Mouse (Mus musculus) Patski (cell line): ENCODE data around the gene Mex3d. TPM values are rescaled to one million over a fixed set of nuclear protein-coding genes. Genes with fewer than 3 reads are reported as not detected.

Source experiments
- ATAC-seq: fragments of 100-300 bp; one replicate; pipeline ENCODE4 v1.8.0; 2021
- CTCF ChIA-PET: fragments of 350-600 bp; sonication (Branson Sonifier 250); formaldehyde crosslinking; loops from one replicate; lab custom pipeline; 2022; ENCODE audit warnings: inconsistent platforms; lab: Charles Lee
- POLR2A ChIA-PET: fragments of 350-600 bp; sonication (Branson Sonifier 250); formaldehyde crosslinking; loops from one replicate; lab custom pipeline; 2022; ENCODE audit warnings: antibody characterized with exemption, inconsistent platforms; lab: Charles Lee
- DNase-seq: peaks from one replicate; pipeline ENCODE4 v3.0.0-alpha.2; 2011; ENCODE audit warnings: low read depth, low spot score
- H3K27me3 ChIP-seq: fragments of 371-371 bp; one replicate; pipeline ENCODE4 v1.5.1; 2021
- CTCF ChIP-seq: fragments of 100-300 bp; IDR thresholded peaks from one replicate; pipeline ENCODE4 v1.5.1; 2021
- in situ Hi-C: fragments of 300-500 bp; cut with MboI; formaldehyde crosslinking; loops from 3 replicates; pipeline ENCODE4 v1.11.1; 2018; ENCODE audit warnings: low pct_unique_long_range_greater_than_20kb, mixed read lengths
- polyA plus RNA-seq: library from polyadenylated mRNA; unstranded; gene quantifications from one replicate; pipeline ENCODE4 v1.2.3, GENCODE M21; 2021

The Mex3d gene
- polyA plus RNA-seq, 1 experiment from 2014 or later, result 30.6 TPM

GRCm38 (mm10) chr10:80339941-80340750 lies 47.3 kb downstream of the Mex3d start:
- no peaks in the 10 kb centered on the region for H3K27me3 ChIP-seq
- ATAC-seq, result no peak
- ChIA-PET CTCF (interaction anchor here (0.9 to 2.1 kb wide), 10 partner anchors 9 to 64 kb away, joined by 3 to 13 read pairs (median 4); partner anchors contain the start of gene Reep6), POLR2A (no interaction called here)
- no peak for TF ChIP-seq CTCF
- in situ Hi-C loops, result no loop called here
- peak; percentile 22 for DNase-seq

DNA sequence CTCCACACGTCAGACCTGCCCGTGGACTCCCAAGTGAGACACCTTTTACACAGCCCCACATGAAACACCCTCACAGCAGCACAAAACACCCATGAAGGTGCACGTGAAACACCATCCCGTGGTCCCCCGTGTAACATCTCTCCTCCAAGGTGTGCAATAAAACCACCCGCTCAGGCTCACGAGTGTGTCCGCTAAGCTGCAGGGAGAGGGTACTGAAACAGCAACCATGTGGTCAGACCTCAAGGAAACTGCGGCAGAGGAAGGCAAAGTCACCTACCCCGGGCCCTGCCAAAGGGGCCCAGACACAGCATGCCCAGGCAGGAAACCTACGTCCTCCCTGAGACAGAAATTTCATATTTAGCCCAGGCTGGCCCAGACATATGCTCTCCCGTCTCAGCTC lies 51.2 kb downstream of the Mex3d start:
- no peaks in the 10 kb centered on the region for H3K27me3 ChIP-seq
- no peak for TF ChIP-seq CTCF
- POLR2A ChIA-PET, result no interaction called here
- in situ Hi-C loops, result no loop called here
- DNase-seq (no peak), ATAC-seq (no peak)
- CTCF ChIA-PET, result no interaction called here

GRCm38 (mm10) chr10:80332525-80332989 lies 54.9 kb downstream of the Mex3d start:
- in situ Hi-C loops, result no loop called here
- DNase-seq (no peak), ATAC-seq (no peak)
- no peak for TF ChIP-seq CTCF
- H3K27me3 ChIP-seq, result no peaks in the 10 kb centered on the region
- ChIA-PET CTCF (interaction anchor here (1.8 kb wide), 1 partner anchor 18 kb away, joined by 6 read pairs; no protein-coding TSS in a partner anchor), POLR2A (interaction anchor here (1.5 kb wide), 1 partner anchor 11 kb away, joined by 4 read pairs; no protein-coding TSS in a partner anchor)

DNA sequence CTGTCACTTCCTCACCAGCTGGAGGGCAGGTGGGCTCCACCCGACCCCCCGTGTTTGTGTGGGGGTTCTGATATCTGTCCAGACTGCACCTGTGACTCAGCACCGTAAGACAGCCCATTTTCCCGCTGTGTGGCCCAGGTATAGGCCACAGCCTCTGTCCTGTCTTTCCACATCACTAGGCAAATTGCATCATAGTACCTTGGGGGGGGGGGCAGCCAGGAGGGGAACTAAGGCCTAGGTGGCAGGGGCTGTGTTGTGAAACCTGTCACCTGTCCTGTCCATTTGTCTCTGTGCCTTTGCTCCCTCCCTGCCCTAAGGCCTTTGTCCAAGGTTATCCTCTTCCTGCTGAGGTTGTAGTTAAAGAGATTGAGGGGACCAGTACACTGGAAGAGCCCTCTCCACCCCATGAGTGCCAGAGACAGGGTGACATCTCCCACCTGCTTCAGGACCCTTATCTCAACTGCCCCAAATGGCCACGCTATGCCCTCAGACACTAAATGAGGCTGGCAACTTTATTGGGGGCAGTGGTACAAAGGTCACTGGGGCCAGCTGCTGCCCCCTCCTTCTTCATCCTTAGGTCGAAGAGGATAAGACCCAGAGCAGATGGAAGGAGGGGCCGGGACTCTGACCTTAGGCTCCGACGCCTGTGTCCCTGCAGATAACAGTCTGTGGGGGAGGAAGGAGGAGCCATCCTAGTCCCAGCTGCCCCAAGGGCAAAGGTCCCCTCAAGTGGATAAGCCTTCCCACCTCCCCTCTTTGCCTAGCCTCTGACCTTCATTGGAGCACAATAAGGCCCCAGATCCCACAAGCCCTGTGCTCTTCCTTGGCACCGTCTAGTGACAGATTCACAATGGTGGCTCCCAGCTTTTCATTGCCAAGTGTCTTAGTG lies 55.6 kb downstream of the Mex3d start:
- TF ChIP-seq CTCF, result no peak
- ChIA-PET CTCF (interaction anchor here (1.1 to 1.8 kb wide), 2 partner anchors 8 to 19 kb away, joined by 3 to 6 read pairs; no protein-coding TSS in a partner anchor), POLR2A (interaction anchor here (1.5 kb wide), 1 partner anchor 12 kb away, joined by 4 read pairs; no protein-coding TSS in a partner anchor)
- DNase-seq, result no peak
- in situ Hi-C loops, result no loop called here
- no peaks in the 10 kb centered on the region for H3K27me3 ChIP-seq
- no peak for ATAC-seq

DNA sequence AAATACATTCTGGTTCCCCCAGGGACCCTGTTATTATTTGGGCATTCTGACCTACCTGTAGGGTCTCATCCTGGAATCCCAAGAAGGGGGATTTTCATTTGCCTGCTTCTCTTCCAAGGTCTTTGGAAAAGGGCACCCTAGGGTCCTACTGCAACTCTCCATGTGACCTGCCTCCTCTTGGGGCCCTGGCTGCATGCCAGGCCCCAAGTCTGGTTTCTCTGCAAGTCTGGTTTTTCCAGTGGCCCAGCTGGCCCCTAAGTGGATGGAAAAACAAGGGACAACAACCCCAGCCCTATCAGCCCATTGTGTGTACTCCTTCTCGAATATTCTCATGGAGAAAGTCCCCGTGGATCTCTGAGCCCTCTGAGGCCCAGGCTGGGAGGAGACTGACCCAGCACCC lies 56.6 kb downstream of the Mex3d start:
- no peaks in the 10 kb centered on the region for H3K27me3 ChIP-seq
- in situ Hi-C loops, result no loop called here
- ChIA-PET CTCF (interaction anchor here (1.1 kb wide), 1 partner anchor 9 kb away, joined by 3 read pairs; no protein-coding TSS in a partner anchor), POLR2A (no interaction called here)
- TF ChIP-seq CTCF, result no peak
- ATAC-seq (no peak), DNase-seq (no peak)

Other genes with a start within 250 kb of the Mex3d start
- 475 TPM for gene Atp5d, start 249.0 kb downstream of the Mex3d start, polyA plus RNA-seq
- gene Cbarp, start 246.8 kb downstream of the Mex3d start, polyA plus RNA-seq, result 30.0 TPM
- 116 TPM for gene Midn, start 239.4 kb downstream of the Mex3d start, polyA plus RNA-seq
- gene Cirbp, start 221.7 kb downstream of the Mex3d start, polyA plus RNA-seq, result 62.1 TPM
- 7.9 TPM for gene 1600002K03Rik, start 214.7 kb downstream of the Mex3d start, polyA plus RNA-seq
- gene Efna2, start 208.2 kb downstream of the Mex3d start, polyA plus RNA-seq, result 1.1 TPM
- gene Mum1, start 161.2 kb downstream of the Mex3d start, polyA plus RNA-seq, result 41.4 TPM
- 182 TPM for gene Ndufs7, start 138.5 kb downstream of the Mex3d start, polyA plus RNA-seq
- 8.2 TPM for gene Gamt, start 126.6 kb downstream of the Mex3d start, polyA plus RNA-seq
- 157 TPM for gene Dazap1, start 126.2 kb downstream of the Mex3d start, polyA plus RNA-seq
- gene Rps15, start 95.2 kb downstream of the Mex3d start, polyA plus RNA-seq, result 1,353 TPM
- 0.14 TPM for gene Apc2, start 91.7 kb downstream of the Mex3d start, polyA plus RNA-seq
- 34.7 TPM for gene 2310011J03Rik, start 67.1 kb downstream of the Mex3d start, polyA plus RNA-seq
- gene Pcsk4, start 58.2 kb downstream of the Mex3d start, polyA plus RNA-seq, result 6.2 TPM
- gene Reep6, start 57.7 kb downstream of the Mex3d start, polyA plus RNA-seq, result 6.9 TPM
- 1.2 TPM for gene Adamtsl5, start 39.2 kb downstream of the Mex3d start, polyA plus RNA-seq
- gene Plk5, start 31.2 kb downstream of the Mex3d start, polyA plus RNA-seq, result 0.62 TPM
- gene Mbd3, start 11.9 kb upstream of the Mex3d start, polyA plus RNA-seq, result 181 TPM
- gene Uqcr11, start 19.2 kb upstream of the Mex3d start, polyA plus RNA-seq, result 535 TPM
- 96.9 TPM for gene Tcf3, start 46.0 kb upstream of the Mex3d start, polyA plus RNA-seq
- not detected for gene Onecut3, start 107.2 kb upstream of the Mex3d start, polyA plus RNA-seq
- 0.24 TPM for gene Atp8b3, start 151.5 kb upstream of the Mex3d start, polyA plus RNA-seq
- gene Rexo1, start 173.9 kb upstream of the Mex3d start, polyA plus RNA-seq, result 32.2 TPM
- gene Klf16, start 189.7 kb upstream of the Mex3d start, polyA plus RNA-seq, result 18.7 TPM
- 74.3 TPM for gene Abhd17a, start 202.7 kb upstream of the Mex3d start, polyA plus RNA-seq
- 76.6 TPM for gene Scamp4, start 215.2 kb upstream of the Mex3d start, polyA plus RNA-seq
- gene Adat3, start 215.2 kb upstream of the Mex3d start, polyA plus RNA-seq, result 4.7 TPM
- 1.7 TPM for gene Gm49322, start 218.4 kb upstream of the Mex3d start, polyA plus RNA-seq
- 164 TPM for gene Csnk1g2, start 235.2 kb upstream of the Mex3d start, polyA plus RNA-seq